Mouse (Mus musculus): ENCODE results near the gene Zfp408.
"Not testable (repeated sequence)": the region's sequence is repeated elsewhere in the genome, so short reads cannot be mapped to it uniquely, and the experiment has no call there.

Zfp408 gene

DNA sequence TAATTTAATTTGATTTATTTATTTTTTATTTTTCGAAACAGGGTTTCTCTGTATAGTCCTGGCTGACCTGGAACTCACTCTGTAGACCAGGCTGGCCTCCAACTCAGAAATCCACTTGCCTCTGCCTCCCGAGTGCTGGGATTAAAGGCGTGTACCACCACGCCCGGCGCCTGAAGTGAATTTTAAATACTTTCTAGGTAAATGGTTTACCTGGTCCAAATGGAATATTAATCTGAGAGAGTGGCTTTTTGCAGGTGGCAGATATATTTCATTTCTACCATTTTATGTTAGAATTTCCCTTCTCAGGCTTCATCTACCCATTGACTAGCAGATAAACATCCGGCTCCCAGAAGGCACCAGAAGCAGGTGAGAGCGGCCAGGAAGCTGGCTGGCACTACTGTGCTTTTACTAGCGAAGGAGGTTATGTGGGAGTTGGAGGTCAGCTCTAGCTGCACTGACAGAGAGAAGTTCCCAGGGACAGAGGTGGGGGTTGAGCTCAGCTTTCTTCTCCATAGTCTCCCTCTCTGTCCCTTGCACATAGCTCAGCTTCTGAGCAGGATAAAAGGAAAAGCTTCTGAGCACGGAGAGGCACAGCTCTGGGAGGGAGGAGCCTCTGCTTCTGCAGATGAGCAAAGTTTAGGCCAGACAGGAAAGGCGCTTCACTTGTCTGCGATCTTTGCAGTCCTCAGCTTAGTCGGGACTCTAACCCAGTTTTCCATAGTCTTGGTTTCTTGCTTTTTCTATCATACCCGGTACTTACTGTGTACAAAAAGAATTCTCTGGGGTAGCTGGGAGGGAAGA, 2.1 kb upstream of the Zfp408 start:
- DNase-seq (ENCODE audit: low spot score in 2 of 2): no peak

DNA sequence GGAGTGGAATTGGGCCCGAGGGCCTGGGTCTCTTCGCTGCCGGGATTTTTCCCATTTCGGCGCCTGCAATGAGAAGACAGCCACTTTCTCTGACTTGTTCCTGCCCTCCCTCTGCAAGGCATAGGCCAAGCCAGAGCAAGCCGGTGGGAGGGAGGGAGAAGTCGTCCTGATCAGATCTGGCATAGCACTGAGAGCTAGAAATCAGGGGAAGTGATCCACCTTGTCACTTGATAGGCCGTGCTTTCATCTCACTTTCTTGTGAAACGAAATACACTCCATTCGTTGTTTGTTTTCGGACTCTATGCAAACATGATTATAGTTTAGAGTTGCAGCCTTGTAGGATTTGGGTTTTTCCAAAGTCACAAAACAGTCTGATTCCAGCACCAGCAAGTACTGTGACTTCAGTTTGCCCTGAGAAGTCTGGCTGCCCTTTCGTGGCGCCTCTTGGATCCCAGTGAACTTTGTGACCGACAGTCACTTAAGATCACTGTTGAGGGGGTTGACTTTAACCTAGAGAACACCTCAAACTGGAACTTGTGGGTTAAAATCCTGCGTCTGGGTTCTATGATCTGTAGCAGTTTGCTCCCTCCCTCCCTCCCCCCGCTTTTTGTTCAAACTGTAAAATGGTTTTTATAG, 887 bp upstream of the Zfp408 start:
- DNase-seq (ENCODE audit: low spot score in 2 of 2): no peak

DNA sequence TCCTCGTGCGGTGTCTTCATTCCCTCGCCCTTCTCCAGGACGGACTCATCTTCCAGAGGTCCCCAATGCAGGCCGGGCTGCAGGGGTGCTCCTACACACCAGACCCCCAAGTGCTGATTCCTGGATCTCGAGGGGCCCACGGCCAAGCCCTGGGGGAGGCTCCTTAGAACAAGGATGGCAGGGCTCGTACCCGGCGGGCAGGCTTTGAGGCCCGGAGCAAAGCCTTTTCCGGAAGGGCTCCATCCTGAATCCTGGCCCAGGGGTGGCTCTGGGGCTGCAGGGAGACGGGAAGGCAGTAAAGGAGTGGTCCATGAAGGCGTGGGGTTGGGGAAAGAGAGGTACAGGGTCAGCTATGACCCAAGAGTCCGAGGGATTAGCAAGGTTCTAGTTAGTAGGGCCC, 439 bp downstream of the Zfp408 start:
- no peak for DNase-seq (ENCODE audit: low spot score in 2 of 2)

GRCm38 (mm10) chr2:91646733-91647132, 2.9 kb downstream of the Zfp408 start:
- DNase-seq (ENCODE audit: low spot score in 2 of 2): peak; percentile 50 to 56

- DNase-seq (ENCODE audit: low spot score in 2 of 2): no peak
Observed at GRCm38 (mm10) chr2:91645811-91646210, 3.8 kb downstream of the Zfp408 start.

DNA sequence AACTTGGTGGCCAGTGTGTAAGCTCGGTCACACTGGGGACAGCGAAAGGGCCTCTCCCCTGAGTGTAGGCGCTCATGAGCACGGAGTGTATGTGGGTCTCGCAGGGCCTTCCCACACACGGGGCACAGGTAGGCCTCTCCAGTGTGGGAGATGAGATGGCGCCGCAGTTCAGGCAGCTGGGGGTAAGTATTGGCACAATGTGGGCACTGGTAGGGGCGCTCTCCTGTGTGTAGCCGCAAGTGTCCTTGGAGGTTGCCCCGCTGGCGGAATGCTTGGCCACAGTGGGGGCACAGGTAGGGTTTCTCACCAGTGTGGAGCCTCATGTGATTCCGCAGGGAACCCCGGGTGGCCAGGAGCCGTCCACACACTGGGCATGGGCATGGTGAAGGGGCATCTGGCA, 4.2 kb downstream of the Zfp408 start:
- no peak for DNase-seq (ENCODE audit: low spot score in 2 of 2)

- no peak for DNase-seq (ENCODE audit: low spot score in 2 of 2)
Observed at GRCm38 (mm10) chr2:91644021-91644420, 5.6 kb downstream of the Zfp408 start.

DNA sequence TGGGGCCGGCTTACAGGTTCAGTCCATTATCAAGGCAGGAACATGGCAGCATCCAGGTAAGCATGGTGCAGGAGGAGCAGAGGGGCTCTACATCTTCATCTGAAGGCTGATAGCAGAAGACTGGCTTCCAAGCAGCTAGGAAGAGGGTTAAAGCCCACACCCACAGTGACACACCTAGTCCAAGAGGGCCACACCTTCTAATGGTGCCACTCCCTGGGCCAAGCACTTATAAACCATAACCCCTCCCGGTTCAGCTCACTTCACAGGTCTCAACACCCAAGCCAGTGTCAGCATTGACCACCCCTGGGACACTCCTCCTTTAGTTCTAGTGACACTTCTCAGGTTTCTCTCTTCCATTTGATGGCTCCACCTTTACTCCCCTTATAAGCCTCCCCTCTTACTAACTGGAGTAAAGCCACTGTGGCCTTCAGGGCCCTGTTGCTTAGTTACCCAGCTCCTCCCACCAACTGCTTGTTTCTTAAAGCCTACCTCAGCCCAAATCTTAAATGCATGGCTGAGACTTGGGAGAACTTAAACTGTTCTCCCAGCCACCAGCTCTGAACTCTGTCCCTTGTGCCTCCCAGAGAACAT, 6.7 kb downstream of the Zfp408 start:
- DNase-seq (ENCODE audit: low spot score in 2 of 2): no peak

DNA sequence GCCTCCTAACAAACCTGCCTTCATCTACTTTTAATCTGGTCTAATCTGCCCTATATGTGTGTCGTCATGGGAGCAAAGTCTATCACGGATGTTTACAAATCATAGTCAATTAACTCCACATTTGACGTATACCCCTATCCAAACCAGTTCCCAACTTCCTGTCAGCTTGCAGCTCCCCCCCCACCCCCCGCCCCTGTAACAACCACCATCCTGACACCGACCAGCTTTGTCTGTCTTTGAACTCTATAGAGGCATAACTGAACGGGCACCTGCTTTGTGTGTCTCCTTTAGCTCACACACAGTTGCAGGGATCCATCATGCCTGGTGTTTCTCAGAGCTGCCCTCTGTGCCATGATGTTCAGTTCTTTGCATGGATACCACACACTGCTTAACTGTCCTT, 10.7 kb downstream of the Zfp408 start:
- DNase-seq (ENCODE audit: low spot score in 2 of 2): no peak

- no peak for DNase-seq (ENCODE audit: low spot score in 2 of 2)
Observed at GRCm38 (mm10) chr2:91636727-91637338, 12.8 kb downstream of the Zfp408 start.

DNA sequence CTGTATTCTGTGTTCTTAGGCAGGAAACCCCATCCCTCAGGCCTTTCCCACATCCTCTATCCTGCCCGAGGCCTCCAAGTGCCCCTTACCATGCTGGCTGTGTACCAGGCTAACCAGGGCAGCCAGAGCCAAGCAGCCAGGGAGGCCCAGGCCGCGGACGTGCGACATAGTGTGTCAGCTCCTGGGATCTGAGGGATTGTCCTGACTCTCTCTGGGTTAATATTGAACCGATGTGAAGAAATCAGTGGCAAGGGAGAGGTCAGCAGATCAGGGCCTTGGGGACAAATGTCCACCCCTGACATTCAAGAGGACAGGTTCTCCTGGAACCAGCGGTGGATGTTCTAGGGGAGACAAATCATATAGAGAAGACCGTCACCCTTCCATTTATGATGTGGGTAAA, 13.4 kb downstream of the Zfp408 start, which contains the start of gene F2:
F2 (minus strand) TSS at position 186 of the 400 bp plus-strand sequence.
- DNase-seq (ENCODE audit: low spot score in 2 of 2): no peak

DNA sequence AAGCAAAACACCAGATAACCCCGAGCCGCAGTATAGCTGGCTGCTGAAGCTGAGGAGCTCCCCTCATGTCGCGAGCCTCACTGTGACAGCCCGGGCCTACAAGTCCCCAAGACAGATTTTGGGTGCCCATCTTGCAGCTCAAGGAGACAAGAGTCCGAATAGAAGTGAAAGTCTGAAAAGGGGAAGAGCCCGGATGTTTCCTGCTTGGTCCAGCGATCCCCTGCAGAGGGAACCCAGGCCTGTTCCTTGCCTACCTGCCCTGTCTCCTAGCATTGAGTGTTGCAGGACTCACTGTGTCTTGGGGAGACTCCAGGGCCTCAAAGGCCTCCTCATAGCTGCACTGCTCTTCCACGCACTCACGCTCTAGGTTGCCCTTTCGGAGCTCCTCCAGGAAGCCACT, 14.1 kb downstream of the Zfp408 start:
- no peak for DNase-seq (ENCODE audit: low spot score in 2 of 2)

DNA sequence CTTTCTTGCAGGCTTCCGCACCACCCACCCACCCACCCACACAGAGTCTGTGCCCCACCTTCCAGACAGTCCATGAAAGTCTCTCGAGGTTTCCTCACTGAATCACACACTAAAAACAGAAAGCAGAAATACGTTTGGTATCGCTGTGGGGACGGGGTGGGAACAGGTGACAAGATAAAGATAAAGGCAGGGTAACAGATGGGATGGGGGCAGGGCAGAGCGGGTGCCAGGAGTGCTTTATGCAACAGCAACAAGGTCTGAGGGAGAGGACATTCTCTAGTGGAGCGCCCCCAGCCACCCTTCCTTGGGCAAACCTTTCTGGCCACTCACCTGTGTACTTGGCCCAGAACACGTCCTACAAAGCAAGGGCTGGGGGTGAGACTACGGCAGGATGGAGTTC, 14.8 kb downstream of the Zfp408 start:
- DNase-seq (ENCODE audit: low spot score in 2 of 2): no peak

DNA sequence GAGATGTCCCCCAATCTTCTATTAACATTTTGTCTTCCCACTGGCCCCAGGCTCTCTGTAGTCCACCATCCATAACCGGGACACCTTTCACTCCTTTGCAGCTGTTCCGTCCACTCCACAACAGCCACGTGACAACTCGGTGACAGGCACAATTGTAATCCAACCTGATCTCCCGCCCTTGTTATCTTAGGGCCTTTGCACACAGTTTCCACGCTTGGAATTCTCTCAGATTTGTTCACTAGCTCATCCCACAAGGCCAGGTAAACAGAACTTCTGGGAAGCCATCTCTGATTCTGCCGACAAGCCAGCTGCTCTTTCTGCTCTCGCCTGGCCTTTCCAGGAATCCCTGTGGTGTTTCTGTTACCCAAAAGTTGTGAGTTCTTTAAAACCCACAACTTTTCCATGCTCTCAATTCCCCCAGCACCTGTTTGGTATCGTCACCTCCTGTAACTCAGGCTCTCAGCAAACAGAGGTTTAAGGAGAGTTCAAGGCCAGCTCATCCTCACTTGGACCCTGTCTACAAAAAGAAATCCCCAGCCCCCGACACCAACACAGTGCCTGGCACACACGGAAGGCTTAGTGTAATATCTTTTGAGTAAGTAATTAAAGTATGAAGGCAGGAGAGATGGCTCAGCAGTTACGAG, 16.1 kb downstream of the Zfp408 start:
- DNase-seq (ENCODE audit: low spot score in 2 of 2): no peak

DNA sequence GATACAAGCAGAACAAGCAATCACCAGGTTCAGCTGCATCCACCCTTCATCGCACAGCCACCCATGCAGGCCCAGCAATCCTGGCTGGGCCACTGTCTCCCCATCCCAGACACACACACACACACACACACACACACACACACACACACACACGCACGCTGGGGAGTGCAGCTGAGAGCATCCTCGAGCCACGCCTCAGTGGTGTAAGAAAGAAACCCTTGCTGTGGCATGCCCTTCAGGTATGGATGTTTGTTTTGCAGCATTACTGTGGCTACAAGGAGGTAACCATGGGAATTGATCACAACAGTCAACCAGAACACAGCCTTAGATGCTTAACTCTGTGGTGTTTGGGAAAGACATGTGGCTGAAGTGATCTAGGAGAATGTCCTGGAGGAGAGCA, 17.3 kb downstream of the Zfp408 start:
- DNase-seq (ENCODE audit: low spot score in 2 of 2): no peak

GRCm38 (mm10) chr2:91631826-91632225, 17.8 kb downstream of the Zfp408 start:
- DNase-seq (ENCODE audit: low spot score in 2 of 2): no peak

GRCm38 (mm10) chr2:91630384-91630783, 19.2 kb downstream of the Zfp408 start:
- no peak for DNase-seq (ENCODE audit: low spot score in 2 of 2)

GRCm38 (mm10) chr2:91629682-91630081, 19.9 kb downstream of the Zfp408 start:
- peak; percentile 50 to 53 for DNase-seq (ENCODE audit: low spot score in 2 of 2)

DNA sequence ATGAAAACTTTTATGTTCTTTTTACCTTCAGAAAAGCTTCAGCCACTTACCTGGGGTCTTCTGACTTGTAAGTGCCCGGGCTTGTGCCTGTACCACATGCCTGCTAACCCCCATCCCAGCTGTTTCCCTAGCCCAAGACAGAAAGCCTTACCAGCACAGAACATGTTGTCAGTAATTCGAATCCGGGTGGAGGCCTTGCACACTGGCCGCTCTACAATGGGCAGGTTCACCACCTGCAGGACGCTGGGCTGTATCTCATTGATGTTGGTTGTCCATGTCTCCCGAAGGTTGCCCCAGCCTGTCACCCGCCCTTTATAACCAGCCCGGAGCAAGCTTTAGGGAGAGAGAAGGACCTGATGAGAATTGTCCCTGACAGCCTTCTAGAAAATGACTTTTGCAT, 21.4 kb downstream of the Zfp408 start:
- no peak for DNase-seq (ENCODE audit: low spot score in 2 of 2)

DNA sequence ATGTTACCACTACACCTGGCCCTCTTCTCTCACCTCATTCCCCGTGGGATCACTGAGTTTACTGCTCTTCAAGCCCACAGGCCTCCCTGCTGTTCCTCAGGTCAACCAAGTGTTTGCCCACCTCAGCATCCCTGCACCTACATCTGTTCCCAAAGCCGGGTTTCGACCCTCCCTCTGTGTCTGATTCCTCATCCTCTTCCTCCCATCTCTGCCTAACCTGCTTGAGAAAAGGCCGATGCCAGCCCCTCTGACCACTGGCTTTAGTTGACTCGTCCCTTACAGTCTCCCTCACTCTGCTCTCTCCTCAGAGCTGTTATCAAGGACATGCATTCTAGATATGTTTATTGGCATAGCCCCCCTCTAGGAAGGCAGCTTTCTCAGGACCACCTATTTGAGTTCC, 22.1 kb downstream of the Zfp408 start:
- no peak for DNase-seq (ENCODE audit: low spot score in 2 of 2)

GRCm38 (mm10) chr2:91623366-91623765, 26.2 kb downstream of the Zfp408 start:
- DNase-seq (ENCODE audit: low spot score in 2 of 2): not testable (repeated sequence)

DNA sequence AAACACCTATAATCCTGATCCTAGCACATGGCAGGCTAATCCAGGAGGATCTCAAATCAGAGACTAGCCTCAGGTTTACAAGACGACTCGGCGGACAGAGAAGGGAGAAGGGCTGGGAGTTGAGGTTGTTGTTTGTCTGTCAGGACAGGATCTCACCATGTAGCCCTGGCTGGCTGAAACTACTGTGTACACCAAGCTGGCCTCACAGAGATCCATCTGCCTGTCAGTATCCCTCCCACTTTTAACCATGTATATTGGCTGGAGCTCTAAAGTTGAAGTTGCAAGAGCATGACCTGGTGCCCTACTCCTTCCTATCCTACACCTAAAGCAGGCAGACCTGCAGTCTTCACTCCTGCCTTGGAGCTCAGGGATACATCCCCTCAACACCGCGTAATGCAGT, 27.2 kb downstream of the Zfp408 start:
- no peak for DNase-seq (ENCODE audit: low spot score in 2 of 2)
